Mouse (Mus musculus) olfactory bulb, adult 2 months (tissue): ENCODE data around the gene Vamp2.

ENCODE experiments used
- CTCF ChIP-seq: fragments of 200-500 bp; IDR thresholded peaks from 2 replicates; pipeline ENCODE4 v1.5.1; 2012; ENCODE audit warnings: low read depth, mild to moderate bottlenecking, low read length, moderate library complexity; ENCODE audit not compliant: insufficient read depth
- POLR2A ChIP-seq: fragments of 200-500 bp; IDR thresholded peaks from 2 replicates; pipeline ENCODE4 v1.6.1; 2012; ENCODE audit warnings: mild to moderate bottlenecking, low read depth, low read length, moderate library complexity; ENCODE audit not compliant: insufficient read depth

DNA sequence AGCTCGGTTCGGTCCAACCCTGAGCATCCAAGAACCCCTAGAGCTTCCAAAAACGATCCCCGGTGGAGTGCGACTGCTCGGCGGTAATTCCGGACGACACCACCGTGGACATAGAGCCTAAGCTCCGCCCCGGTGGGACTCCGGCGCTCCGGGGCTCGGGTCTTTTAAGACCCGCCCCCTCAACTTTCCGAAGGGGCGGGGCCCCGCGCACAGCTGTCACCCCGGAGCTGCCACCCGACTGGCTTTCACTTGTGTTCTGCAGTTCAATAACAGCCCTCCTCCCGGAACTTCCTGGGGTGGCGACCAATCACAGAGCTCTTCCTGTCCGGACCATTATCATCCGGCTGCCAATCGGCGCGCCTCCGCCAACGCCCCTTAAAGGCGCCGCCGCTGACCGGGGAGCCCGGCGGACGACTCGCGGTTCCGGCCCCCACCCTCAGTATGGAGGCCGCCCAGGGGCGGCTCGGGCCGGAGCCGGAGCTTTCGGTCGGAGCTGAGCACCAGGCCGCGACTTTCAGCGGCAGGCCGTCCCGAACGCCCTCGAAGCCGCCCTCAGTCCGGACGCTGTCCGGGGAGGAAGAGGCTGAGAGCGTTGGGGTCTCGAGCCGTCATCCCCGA lies 28.8 kb upstream of the Vamp2 start, which contains the start of gene Borcs6:
- TF ChIP-seq CTCF: 0 out of 2 replicates have a peak, but pooled peaks have one; percentile 16
- TF ChIP-seq POLR2A: peak; percentile 73
